Comparison of ENCODE assay signal across 18 mouse cellular contexts in genomic region chr9:13230553-13230952, GRCm38 (mm10). TPM values are rescaled to one million over a fixed set of nuclear protein-coding genes. Genes with fewer than 3 reads are reported as not detected.
DNase-seq lines count a peak whose midpoint lies in the region; ATAC-seq and TF ChIP-seq lines count a peak whose summit lies in the region.
"Had no signal": no experiment of that assay in that cellular context is flagged by ENCODE, and none has a peak within 500 bp of the region (broad histone marks: within the 10 kb centered on the region; RNA-seq: fewer than 3 reads in every experiment).

No protein-coding gene starts in this region.

- no peaks in the 10 kb centered on the region for H3K36me3 ChIP-seq in forebrain, embryonic 16.5 days (ENCODE audit: control insufficient read depth, insufficient read depth)
- no peaks in the 10 kb centered on the region for H3K36me3 ChIP-seq in forebrain, embryonic 15.5 days
- H3K36me3 ChIP-seq in ES-E14 (ENCODE audit: control insufficient read depth, insufficient read depth, low read length, poor library complexity, severe bottlenecking) = no peaks in the 10 kb centered on the region
- H3K36me3 ChIP-seq in limb, embryonic 10.5 days = no peaks in the 10 kb centered on the region
- H3K36me3 ChIP-seq: embryonic facial prominence, embryonic 13.5 days; forebrain, embryonic 12.5 days had no signal

- no peak overlapping the region for H3K27ac ChIP-seq in forebrain, embryonic 16.5 days (ENCODE audit: low read length)
- no peak overlapping the region for H3K27ac ChIP-seq in forebrain, embryonic 15.5 days (replicated peaks)
- H3K27ac ChIP-seq in ES-E14 (ENCODE audit: insufficient read depth, low read depth, low read length, poor library complexity, severe bottlenecking) = no peak overlapping the region
- no peak overlapping the region for H3K27ac ChIP-seq in limb, embryonic 10.5 days
- H3K27ac ChIP-seq: embryonic facial prominence, embryonic 13.5 days; forebrain, embryonic 12.5 days had no signal

- in situ Hi-C loops in ES-E14 (cut with MboI; ENCODE audit: low sequenced_read_pairs in 2 of 2, unreplicated experiment in 2 of 2) = loop anchor here in 1 of 2 experiments (10.0 kb wide), 1 partner anchor 484 kb away; no protein-coding TSS in a partner anchor

- no peaks in the 10 kb centered on the region for H3K9me3 ChIP-seq in forebrain, embryonic 16.5 days (ENCODE audit: control insufficient read depth, low read length)
- H3K9me3 ChIP-seq in forebrain, embryonic 15.5 days = no peaks in the 10 kb centered on the region
- no peaks in the 10 kb centered on the region for H3K9me3 ChIP-seq in ES-E14 (ENCODE audit: control insufficient read depth, insufficient read depth, low read depth, low read length)
- no peaks in the 10 kb centered on the region for H3K9me3 ChIP-seq in limb, embryonic 10.5 days (replicated peaks)
- H3K9me3 ChIP-seq: forebrain, embryonic 12.5 days had no signal

- H3K4me1 ChIP-seq in forebrain, embryonic 16.5 days (replicated peaks; ENCODE audit: control insufficient read depth, insufficient read depth, low read length) = no peaks in the 10 kb centered on the region
- no peaks in the 10 kb centered on the region; the same call in 1 of the 2 replicates for H3K4me1 ChIP-seq in forebrain, embryonic 15.5 days
- no peaks in the 10 kb centered on the region for H3K4me1 ChIP-seq in ES-E14 (ENCODE audit: control insufficient read depth in 2 of 2, insufficient read depth in 2 of 2, low read length in 2 of 2, poor library complexity in 1 of 2)
- peaks cover 6% of the 10 kb centered on the region; the same call in 1 of the 2 replicates for H3K4me1 ChIP-seq in limb, embryonic 10.5 days
- H3K4me1 ChIP-seq: forebrain, embryonic 12.5 days had no signal

- no peak overlapping the region for H3K4me2 ChIP-seq in forebrain, embryonic 16.5 days (ENCODE audit: low read length)
- no peak overlapping the region for H3K4me2 ChIP-seq in forebrain, embryonic 15.5 days (replicated peaks)
- H3K4me2 ChIP-seq: embryonic facial prominence, embryonic 13.5 days; forebrain, embryonic 12.5 days had no signal

- 23% methylated on average over 4 of the region's 4 CpGs for WGBS in forebrain, embryonic 16.5 days
- 18% methylated on average over 4 of the region's 4 CpGs for WGBS in forebrain, embryonic 15.5 days
- WGBS in limb, embryonic 10.5 days = 23% methylated on average over 4 of the region's 4 CpGs

- 0 out of 2 replicates have a peak, but pooled peaks have one; percentile 31 for ATAC-seq in forebrain, embryonic 16.5 days
- ATAC-seq in forebrain, embryonic 15.5 days (replicated peaks) = no peak
- ATAC-seq: intestine, embryonic 16.5 days had no signal

- no peaks in the 10 kb centered on the region for H3K27me3 ChIP-seq in forebrain, embryonic 16.5 days (replicated peaks; ENCODE audit: control insufficient read depth, insufficient read depth, low read length)
- no peaks in the 10 kb centered on the region for H3K27me3 ChIP-seq in forebrain, embryonic 15.5 days
- no peaks in the 10 kb centered on the region for H3K27me3 ChIP-seq in limb, embryonic 10.5 days (ENCODE audit: low read depth, poor library complexity, severe bottlenecking)
- H3K27me3 ChIP-seq: embryonic facial prominence, embryonic 13.5 days; forebrain, embryonic 12.5 days had no signal

- no peak overlapping the region for H3K9ac ChIP-seq in forebrain, embryonic 16.5 days (replicated peaks; ENCODE audit: low read depth, low read length)
- H3K9ac ChIP-seq in forebrain, embryonic 15.5 days (replicated peaks) = no peak overlapping the region; the same call in 1 of the 2 replicates
- H3K9ac ChIP-seq in ES-E14 (ENCODE audit: insufficient read depth, low read depth, low read length, poor library complexity, severe bottlenecking) = no peak overlapping the region
- H3K9ac ChIP-seq: embryonic facial prominence, embryonic 13.5 days; forebrain, embryonic 12.5 days had no signal

- H3K4me3 ChIP-seq in forebrain, embryonic 16.5 days (replicated peaks; ENCODE audit: low read length) = no peak overlapping the region
- H3K4me3 ChIP-seq in forebrain, embryonic 15.5 days = no peak overlapping the region
- H3K4me3 ChIP-seq in ES-E14 (ENCODE audit: insufficient read depth in 1 of 2, low read depth in 1 of 2, low read length in 2 of 2, poor library complexity in 1 of 2, severe bottlenecking in 1 of 2) = no peak overlapping the region
- H3K4me3 ChIP-seq in limb, embryonic 10.5 days = no peak overlapping the region
- H3K4me3 ChIP-seq: embryonic facial prominence, embryonic 13.5 days; forebrain, embryonic 12.5 days had no signal

- peak; percentile 52 for DNase-seq in kidney, postnatal 10 days
- DNase-seq in kidney, postnatal 14 days = no peak
- no peak for DNase-seq in ES-E14 (ENCODE audit: low read depth, low spot score)
- DNase-seq in limb, embryonic 10.5 days (ENCODE audit: low spot score) = peak; percentile 31
- DNase-seq in spleen, postnatal 14 days (ENCODE audit: low spot score in 2 of 2) = no peak
- no peak for DNase-seq in natural killer cell, adult 2 months (ENCODE audit: low spot score in 2 of 2)
- DNase-seq: adrenal gland, postnatal 10 days; cerebellum, adult 9-11 months; heart, adult 18-20 months; heart, postnatal 14 days; left cerebral cortex, postnatal 4 days; lung, adult 2 months; thymus, postnatal 36 days had no signal

TF ChIP-seq in ES-E14, 5 proteins besides CTCF, POLR2A, EP300 and RAD21:
- TF ChIP-seq MAFK (IDR thresholded peaks at IDR 0.05; ENCODE audit: insufficient read depth, low read depth, low read length) (no peak), ZNF384 (IDR thresholded peaks at IDR 0.05; ENCODE audit: low read depth, low read length) (0 out of 2 replicates have a peak, but pooled peaks have one; percentile 50), CHD2 (IDR thresholded peaks at IDR 0.05; ENCODE audit: low read depth, low read length) (no peak), HCFC1 (IDR thresholded peaks at IDR 0.05; ENCODE audit: borderline replicate concordance, insufficient read depth, low read length) (no peak), ZC3H11A (IDR thresholded peaks at IDR 0.05; ENCODE audit: borderline replicate concordance, low read depth, low read length) (no peak)

RNA-seq across cellular contexts. Expression of gene Jrkl, which starts 15.1 kb away (rescaled TPM):
- polyA plus RNA-seq in forebrain, embryonic 16.5 days (2015; fragmentation: Nextera tagmentation; extraction: Ambion mirVana) = 12.3 and 15.4 TPM in 2 replicates
- 13.2 and 13.6 TPM in 2 replicates for polyA plus RNA-seq in forebrain, embryonic 15.5 days (2015; fragmentation: Nextera tagmentation; extraction: Ambion mirVana)
- 2.3 and 2.8 TPM in 2 replicates for total RNA-seq in ES-E14 (2012; rRNA removed)
- 6.3 and 7.2 TPM in 2 replicates for polyA plus RNA-seq in limb, embryonic 10.5 days (2016; fragmentation: Nextera tagmentation; extraction: Ambion mirVana)

RNA-seq across cellular contexts. Expression of gene Ccdc82, which starts 16.2 kb away (rescaled TPM):
- polyA plus RNA-seq in forebrain, embryonic 16.5 days (2015; fragmentation: Nextera tagmentation; extraction: Ambion mirVana) = 14.2 and 14.5 TPM in 2 replicates
- polyA plus RNA-seq in forebrain, embryonic 15.5 days (2015; fragmentation: Nextera tagmentation; extraction: Ambion mirVana) = 10.9 and 11.0 TPM in 2 replicates
- 1.1 and 1.6 TPM in 2 replicates for total RNA-seq in ES-E14 (2012; rRNA removed)
- 3.9 and 4.4 TPM in 2 replicates for polyA plus RNA-seq in limb, embryonic 10.5 days (2016; fragmentation: Nextera tagmentation; extraction: Ambion mirVana)

Comparison
In these comparisons a context has a peak if more than half of its experiments do, and no peak if none do; other contexts are left out.
1. DNase-seq: peak in kidney, postnatal 10 days (single experiment) and limb, embryonic 10.5 days (single experiment); none in kidney, postnatal 14 days (single experiment), ES-E14 (single experiment), spleen, postnatal 14 days (0 of 2) and natural killer cell, adult 2 months (0 of 2).